Mouse (Mus musculus) right cerebral cortex, postnatal 14 days (tissue): ENCODE measurements around the gene Gm20403.
"Not testable (repeated sequence)": the region's sequence is repeated elsewhere in the genome, so short reads cannot be mapped to it uniquely, and the experiment has no call there.

ENCODE experiments used
- DNase-seq: peaks from one replicate; pipeline ENCODE4 v3.0.0; 2022

Gm20403 gene

DNA sequence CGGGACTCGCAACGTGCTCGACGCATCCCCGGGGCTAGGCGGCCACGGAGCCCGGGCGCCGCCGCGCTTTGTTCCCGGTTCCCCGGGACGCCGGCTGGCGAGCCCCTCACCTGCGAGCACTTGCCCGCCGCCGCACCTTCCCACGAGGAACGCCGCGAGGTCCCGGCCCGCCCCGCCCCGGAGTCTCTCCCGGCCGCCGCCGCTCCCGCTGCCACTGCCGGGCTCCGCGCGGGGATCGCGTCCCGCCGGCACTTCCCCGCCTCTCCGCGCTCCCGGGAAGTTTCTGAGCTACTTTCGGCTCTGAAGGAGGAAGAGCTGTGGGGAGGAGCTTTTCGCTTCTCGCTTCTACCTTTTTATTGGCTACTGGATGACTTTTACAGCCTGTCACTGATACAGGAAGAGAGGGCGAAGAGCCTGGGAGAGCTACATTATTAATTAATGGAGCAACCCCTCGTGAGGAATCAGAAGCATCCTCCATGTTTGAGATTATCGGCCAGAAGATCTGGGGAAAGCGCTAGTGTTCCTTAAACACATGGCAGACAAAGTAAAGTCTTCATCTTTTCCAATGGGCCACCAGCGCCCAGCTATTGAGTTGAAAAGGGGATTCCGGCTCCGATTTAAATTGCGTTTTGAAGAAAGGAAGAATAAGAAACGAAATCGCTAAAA lies at the start of gene Gm20403:
Gene Gm20403 (minus strand): TSS at position 478 of the 666 bp plus-strand sequence.
- peak; percentile 25 for DNase-seq

DNA sequence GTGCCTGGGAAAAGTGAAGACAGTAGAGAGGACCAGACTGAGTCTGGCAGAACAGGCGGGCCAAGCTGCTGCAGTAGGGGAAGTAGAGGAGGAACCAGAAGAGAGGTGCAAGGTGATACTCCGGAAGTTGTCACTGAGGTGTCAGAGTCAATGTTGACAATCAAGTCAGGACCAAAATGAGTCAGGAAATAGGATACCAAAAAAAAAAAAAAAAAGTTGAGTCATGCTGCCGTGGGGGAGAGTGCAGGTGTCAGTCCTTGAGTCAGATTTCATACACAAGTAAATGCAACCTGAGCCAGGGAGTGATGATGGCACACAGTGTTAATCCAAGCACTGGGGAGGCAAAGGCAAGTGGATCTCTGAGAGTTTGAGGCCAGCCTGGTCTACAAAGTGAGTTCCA lies 40.8 kb upstream of the Gm20403 start:
- DNase-seq: no peak

DNA sequence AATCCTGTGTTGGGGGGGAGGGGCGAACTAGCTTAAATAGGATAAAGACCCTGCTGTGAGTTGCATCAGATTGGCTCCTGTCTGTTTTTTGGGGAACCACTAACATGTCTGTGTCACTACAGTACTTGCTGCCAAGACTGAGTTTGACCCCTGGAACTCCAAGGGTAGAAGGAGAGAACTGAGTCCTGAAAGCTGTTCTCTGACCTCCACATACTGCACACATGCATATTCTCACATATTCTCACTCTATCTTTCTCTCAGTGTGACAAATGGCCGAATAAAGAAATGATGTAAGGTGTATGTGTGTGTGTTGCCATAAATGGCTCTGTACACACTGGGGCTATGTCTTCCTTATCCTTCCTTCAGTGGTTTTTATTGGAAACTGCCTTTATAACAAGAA lies 37.0 kb upstream of the Gm20403 start:
- DNase-seq: no peak

DNA sequence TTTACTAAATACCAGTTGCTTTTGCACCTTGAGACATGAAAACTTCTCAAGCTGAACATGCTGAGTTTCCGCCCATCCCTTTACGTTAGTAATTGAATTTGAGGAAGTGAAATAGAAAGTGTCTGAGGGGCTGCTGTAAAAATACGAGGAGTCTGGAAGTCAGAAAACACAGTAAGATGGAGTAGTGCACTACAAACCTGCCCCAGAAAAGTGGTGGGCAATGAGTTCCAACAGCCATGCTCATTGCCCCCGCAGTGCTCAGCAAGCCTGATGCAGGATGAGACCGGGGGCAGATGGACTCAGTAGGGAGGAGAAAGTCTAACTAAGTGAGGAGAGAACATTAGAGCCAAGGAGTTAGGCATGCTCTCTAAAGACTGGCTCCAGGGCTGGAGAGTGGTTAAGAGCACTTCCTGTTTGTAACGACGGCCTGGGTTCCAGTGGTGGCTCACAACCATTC lies 33.1 kb upstream of the Gm20403 start:
- DNase-seq: no peak

DNA sequence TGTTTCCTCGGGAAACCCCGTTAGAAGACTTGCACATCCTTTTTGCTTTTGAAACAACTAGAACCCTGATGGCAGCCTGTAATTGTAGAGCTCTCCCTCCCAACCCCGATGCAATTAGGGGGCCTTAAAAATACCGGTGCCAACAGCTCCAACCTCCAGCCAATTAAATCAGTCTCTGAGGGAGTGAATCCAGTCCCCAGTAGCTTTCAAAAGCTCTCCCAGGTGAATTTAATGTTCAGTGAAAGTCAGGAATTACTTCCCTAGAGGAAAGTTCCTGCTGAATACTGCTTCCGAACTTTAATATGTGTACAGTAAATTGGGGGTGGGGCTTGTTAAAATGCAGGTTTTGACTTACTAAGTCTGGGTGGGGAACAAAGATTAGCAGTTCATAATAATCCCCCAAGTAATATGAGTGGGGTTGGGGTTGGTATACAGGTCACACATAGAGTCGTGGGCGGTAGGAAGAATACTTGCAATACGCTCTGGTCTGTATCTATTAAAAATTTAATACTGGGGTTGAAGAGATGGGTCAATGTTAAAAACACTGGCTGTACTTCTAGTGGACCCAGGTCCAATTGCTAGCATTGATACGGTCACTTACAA lies 30.9 kb upstream of the Gm20403 start:
- no peak for DNase-seq

DNA sequence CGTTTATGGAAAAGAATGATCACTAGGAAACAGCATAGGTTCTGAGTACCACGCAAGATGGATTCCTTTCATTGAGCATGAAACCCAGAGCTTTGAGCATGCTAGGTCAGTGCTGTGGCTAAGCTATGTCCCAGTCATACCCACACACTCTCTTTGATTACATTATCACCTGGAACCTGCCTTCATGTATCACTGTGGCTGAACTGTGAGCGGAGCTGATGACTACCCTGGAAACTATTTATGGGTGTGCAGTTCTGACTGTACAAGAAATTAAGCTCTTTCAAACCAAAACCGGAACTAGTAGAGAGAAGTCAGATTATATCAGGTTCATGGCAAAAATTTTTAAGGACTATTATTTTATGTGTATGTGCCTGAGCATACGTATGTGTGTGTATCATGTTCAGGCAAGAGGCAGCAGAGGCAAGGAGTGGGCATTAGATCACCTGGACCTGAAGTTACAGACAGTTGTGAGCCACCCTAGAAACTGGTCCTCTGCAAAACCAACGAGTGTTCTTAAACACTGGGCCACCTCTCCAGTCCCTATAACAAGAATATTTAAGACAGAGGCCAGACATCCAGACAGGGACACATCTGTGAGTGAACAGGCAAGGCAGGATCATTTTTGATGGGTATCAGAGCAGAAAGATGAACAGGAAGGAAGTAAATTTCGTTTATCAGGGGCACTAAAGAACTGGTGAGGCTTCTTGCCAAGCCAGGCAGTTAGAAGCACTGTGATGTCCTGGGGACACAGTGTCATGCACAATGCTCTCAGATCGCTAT lies 30.2 kb upstream of the Gm20403 start:
- no peak for DNase-seq

DNA sequence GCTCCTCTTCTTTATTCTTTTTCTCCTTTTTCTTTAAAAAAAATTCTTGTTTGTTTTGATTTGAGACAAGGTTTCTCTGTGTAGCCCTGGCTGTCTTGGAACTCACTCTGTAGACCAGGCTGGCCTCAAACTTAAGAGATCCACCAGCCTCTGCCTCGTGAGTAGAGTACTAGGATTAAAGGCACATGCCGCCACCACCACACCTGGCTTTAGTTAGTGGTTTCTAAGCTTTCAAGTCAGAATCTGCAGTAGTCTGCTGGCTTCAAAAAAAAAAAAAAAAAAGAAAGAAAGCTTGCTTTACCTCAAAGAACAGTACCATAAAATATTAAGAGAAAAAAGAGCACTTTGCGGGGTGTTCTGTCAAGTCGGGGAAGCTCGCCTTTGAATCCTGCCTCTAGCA lies 29.1 kb upstream of the Gm20403 start:
- DNase-seq: no peak

DNA sequence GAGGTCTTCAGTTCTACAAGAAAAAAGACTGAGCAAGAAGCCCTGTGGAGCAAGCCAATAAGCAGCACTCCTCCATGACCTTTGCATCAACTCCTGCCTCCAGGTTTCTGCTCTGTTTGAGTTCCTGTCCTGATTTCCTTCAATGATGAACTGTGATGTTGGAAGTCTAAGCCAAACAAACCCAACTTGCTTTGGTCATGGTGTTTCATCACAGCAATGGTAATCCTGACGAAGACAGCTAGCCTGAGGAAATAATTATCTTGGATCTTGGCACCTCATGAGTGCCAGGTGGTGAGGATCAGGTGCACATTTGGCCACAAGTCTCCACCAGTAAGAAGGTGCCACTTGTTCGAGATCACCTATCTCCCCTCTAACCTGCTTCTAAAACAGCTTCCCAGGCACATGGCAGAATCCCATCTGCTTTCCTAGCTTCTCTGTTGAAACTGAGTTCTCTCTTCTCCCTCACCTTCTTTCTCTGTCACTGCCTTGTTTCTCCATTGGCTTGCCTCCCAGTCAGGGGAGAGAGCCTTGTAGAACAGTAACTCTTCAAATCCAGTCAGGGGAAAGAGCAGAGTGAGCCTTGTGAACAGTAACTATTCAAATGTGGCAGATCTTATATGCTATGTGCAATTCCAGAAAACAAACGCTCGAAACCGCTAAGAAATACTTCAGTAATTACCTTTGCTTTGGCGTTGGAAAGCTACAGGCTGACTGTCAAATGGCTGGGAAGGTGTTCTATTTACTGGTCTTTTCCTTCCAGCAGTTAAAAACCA lies 27.5 kb upstream of the Gm20403 start, which contains the start of gene Baz1a:
Gene Baz1a (minus strand): TSS at position 723 of the 773 bp plus-strand sequence.
- DNase-seq: no peak

DNA sequence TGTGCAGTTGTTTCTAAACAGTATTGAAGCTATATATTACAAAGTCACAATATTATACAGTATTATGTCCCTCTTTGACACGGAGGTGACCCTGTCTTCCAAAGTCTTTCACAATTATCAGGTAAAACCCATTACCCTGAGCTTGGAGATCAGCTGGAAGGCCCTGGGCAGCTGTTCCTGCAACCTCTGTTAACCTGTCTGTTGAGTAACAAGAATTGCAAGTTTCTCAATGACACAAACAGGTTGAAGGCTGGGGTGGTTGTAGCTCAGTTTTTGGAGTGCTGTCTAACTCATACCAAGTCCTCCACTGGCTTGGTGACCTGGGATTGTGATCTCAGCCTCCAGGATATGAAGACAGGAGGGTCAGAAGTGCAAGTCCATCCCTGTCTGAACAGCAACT lies 26.7 kb upstream of the Gm20403 start:
- DNase-seq: no peak

DNA sequence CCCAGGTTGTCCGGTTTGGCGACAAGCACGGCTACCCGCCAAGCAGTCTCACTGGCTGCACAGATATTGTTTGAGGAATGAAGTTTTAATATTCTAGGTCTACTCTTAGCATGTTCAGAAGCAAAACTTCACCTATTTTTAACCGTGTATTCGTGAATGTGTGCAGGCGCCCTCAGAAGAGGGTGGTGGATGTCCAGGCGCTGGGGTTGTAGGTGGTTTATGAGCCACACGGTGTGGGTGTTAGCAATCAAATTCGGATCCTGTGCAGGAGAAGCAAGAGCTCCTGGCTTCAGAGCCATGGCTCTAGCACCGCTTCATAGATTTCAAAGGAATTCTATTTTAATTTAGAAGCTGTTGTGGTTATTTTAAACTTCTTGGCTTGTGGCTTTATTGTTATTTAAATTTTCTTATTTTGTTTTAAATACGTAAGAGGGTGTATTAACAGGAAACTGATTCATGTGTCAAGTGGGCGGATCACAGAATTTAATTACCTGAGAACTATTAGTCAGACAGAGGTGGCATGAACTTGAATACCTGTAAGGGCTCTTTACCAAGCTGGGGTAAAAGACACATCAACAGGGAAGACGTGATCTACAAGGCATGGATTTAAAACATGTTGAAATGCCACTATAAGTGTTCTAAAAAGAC lies 21.2 kb upstream of the Gm20403 start:
- no peak for DNase-seq

DNA sequence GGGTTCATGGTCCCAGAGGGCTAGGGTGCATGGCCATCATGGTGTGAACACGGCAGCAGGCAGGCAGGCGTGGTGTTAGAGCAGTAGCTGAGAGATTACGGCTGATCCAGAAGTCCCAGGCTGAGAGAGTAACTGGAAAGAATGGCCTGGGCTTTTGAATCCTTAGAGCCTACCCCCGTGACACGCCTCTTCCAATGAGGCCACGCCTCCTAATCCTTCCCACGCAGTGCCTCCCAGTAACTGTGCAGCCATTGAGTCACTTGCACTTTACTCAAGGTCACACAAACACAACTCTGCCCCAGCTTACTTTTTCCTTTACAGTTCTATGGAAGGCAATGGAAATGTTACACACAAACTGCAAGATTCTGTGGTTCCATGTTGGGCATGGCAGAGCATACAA lies 19.7 kb upstream of the Gm20403 start:
- no peak for DNase-seq

DNA sequence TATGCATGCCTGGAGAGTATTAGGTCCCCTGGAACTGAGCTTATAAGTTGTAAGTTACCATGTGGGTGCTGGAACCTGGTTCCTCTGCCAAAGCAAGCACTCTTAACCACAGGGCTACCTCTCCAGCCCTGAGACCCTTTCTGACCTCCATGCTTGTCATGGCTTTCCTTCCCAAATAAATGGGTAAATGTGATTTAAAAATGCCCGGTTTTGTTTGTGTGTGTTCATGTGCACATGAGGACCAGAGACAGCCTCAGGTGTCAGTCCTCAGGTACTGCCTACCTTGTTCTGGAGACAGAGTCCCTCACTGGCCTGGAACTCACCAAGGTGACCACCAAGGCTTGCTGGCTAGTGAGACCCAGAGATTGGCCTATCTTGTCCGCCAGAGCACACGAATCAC lies 18.1 kb upstream of the Gm20403 start:
- no peak for DNase-seq

DNA sequence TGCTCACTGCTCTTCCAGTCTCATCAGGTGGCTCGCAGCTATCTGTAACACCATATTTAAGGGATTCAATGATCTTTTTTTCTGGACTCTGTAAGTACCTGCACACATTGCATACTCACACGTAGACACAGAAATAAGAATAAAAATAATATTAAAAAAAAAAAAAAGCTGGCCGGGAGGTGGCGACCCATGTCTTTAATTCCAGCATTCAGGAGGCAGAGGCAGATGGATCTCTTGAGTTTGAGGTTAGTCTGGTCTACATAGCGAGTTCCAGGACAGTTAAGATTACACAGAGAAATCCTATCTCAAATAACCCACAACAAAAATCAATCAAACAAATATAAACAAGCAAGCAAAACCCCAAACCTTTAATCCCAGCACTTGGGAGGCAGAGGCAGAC lies 17.5 kb upstream of the Gm20403 start:
- DNase-seq: no peak

DNA sequence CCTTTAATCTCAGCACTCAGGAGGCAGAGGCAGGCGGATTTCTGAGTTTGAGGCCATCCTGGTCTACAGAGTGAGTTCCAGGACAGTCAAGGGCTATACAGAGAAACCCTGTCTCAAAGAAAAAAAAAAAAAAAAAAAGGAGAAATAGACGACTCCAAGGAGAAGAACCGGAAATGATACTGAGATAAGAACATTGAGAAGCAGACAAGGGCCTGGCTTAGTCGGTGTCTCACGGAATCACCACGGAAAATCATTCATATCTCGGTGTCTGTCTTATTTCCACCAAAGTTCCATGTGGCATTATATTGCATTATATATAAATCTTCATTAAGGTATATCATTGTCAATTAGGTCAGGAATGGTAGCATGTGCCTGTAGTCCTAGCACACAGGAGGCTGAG lies 16.2 kb upstream of the Gm20403 start:
- DNase-seq: not testable (repeated sequence)

DNA sequence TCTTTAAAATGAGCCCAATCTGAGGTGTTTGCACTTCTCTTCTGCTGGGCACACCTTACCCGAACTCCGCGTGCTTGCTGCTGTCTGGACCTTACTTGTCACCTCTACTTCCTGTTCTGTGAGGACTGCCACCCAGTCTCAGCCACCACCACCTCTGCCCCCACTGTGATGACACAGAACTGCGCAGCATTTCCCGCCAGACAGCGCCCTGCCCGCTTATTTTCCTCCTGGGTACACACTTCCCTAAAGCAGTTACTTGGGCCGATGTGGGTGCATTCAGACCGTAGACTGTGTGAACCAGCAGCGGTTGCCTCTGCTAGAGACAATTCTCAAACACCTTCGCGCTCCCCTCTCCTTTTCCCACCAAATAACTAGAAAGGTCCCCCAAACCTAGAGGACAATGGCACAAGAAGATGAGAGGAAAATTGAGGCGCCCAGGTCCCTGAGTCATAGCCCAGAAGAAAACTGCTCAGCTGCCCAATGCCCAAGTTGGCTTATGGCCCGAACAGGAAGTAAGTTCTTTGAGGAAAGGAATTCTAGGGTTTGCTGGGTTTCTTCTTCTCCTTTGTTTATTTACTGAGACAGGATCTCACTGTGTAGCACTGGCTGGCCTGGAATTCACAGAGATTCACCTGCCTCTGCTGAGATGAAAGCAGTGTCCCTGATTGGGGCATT lies 12.8 kb upstream of the Gm20403 start:
- DNase-seq: no peak

DNA sequence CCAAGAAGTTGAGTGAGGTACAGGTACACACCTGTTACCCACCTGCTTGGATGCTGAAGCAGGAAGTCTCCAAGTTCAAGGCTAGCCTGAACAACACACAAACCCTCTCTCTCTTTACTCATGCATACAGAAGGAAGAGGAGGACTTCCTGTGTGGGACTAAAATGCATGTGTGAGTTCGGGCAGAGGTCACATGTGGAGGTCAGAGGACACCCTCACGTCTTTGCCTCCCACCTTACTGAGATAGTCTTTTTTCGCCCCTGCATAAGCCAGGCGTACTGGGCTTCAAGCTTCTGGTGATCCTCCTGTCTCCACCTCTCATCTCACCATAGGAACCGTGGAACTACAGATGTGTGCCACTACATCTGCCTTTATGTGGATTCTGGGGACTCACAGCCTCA lies 12.1 kb upstream of the Gm20403 start:
- DNase-seq: no peak

DNA sequence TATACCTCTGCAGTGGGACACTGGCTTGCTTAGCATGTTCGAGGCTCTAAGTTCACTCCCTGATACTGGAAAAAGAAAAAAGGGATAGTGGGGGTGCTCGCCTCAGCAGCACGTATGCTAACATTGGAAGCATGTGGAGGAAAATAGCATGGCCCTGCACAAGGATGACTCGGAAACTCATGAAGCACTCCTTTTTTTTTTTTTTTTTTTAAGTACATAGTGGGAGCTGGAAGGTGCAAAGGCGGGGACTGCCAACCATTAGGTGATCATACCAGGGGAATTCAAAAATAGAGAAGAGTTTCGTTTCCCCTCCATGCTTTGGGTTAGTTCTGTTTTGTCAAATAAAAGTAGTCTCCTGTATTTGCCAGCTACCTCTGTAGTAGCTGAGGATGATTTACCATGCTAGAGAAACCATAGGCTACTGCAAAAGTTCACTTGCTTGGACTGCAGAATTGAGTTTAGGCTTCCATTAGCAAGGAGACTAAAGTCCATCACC lies 10.7 kb upstream of the Gm20403 start:
- no peak for DNase-seq

DNA sequence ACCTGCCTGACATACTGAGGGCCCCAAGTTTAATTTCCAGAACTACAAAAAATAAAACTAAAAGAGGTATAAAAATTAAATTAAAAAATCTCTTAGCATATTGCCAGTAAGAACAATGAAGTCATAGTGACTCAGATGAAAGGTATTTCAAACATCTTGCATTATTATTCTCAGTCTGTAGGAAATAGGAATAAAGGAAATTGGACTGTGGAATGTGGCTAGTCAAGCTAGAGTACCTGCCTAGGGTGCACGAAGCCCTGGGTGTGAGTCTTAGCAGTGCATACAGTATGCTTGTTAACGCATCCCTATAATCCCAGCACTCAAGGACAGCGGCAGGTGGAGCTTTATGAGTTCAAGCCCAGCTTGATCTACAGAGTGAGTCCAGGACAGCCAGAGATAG lies 9.6 kb upstream of the Gm20403 start:
- DNase-seq: no peak

DNA sequence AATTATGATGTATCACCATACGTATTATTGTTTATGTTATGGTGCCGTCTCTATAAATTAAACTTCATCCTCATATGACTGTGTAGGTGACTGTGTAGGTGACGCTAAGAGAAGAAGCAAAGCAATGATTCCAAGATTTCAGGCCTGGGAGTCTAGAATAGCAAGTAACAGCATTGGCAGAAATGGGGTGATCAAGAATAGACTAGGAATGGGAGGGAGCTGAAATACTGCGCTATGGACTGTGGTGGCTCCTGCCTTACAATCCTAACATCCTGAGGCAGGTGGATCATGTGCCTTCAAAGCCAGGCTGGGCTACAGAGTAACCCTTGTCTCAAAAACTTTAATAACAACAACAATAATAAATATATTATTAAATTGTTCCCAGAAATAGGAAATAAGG lies 8.1 kb upstream of the Gm20403 start:
- no peak for DNase-seq

DNA sequence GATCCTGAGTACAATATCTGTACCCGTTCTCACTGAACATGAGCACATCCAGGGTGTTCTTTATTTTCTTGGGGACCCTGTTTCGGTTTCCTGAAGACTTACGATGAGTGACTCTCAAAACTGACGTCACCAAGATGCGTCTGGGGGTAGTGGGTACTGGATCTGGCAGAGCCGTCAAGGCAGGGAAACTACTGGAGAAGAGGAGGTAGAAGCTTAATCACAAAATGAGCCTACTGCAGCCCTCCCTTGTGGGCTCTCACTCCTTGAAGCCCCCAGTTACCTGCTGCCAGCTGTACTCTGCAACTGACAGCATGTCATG lies 7.7 kb upstream of the Gm20403 start:
- no peak for DNase-seq

DNA sequence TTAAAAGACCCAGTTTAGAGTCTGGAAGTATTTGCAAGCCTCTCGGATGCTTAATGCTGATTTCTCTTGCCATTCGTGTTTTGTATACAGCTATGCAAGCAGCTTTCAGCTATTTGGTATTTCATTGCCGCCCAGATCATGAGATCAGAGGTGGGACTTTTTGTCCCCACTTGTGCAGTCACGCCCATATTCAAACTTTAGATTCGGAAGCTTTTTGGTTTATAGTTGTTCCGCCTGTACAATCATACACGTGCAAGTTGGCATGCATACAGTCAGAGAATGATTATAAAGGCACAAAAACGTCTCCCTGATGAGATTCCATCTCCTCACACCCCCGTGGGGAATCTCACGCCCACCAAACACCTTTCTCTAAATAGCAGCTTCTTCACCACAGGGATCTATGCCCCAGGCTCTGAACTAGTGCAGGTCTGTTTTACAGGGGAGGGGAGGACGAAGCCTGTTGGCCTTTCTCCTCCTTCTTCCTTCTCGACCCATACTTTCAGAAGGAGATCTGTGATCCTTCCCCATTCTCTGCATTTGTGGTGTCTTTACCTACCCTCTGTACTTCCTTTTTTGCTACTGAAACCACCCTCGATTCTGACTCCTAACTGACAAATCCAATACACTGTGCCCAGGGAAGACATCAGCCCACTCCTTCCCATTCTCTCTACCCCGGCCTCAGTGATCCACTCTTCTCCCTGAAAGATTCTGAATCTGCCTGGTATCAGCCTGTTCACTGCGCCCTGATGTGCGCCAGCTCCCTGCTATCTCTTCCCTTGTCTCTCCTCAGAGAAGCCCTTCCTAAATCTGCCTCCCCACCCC lies 7.1 kb upstream of the Gm20403 start:
- no peak for DNase-seq
